Mouse (Mus musculus): ENCODE measurements around the gene Tnfrsf9. TPM values are rescaled to one million over a fixed set of nuclear protein-coding genes. Genes with fewer than 3 reads are reported as not detected.

Tnfrsf9 gene
- polyA plus RNA-seq (2014; fragmentation: Illumina TruSeq; extraction: RNeasy Lipid Tissue Mini Kit (QIAGEN cat#74804); ENCODE audit: low replicate concordance), result 0.63 TPM

DNA sequence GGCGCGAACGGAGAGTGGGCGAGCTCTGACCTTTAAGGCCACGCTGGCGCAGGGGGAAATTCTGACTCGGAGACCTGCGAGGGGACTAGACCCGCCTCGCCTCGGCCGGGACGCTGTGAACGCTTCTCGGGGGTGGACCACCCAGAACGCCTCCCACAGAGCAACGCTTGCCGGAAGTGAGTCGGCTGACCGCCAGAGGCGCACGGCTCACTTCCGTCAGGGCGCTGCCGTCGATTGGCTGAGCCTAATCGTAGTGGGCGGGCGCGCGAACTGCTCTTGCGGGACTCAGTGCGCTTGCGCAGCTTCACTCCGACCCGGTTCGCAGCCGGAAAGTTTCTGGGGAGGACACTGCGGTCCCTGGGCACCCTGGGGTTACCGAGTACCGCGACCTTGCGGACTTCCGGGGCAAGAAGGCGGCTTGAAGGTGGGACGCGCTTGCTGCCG, at the start of gene Tnfrsf9, which contains the start of gene Park7:
Gene Tnfrsf9, plus strand, starts transcription at position 273 of the 444 bp plus-strand sequence.
Gene Park7, minus strand, starts transcription at position 148 of the 444 bp plus-strand sequence.

Other genes with a start within 250 kb of the Tnfrsf9 start
- gene Errfi1, start 60.6 kb upstream of the Tnfrsf9 start, polyA plus RNA-seq (2014; fragmentation: Illumina TruSeq; extraction: RNeasy Lipid Tissue Mini Kit (QIAGEN cat#74804); ENCODE audit: low replicate concordance), result 73.2 TPM
- gene Park7, start 125 bp upstream of the Tnfrsf9 start, polyA plus RNA-seq (2014; fragmentation: Illumina TruSeq; extraction: RNeasy Lipid Tissue Mini Kit (QIAGEN cat#74804); ENCODE audit: low replicate concordance), result 7.6 TPM
- not detected for gene Uts2, start 82.5 kb downstream of the Tnfrsf9 start, polyA plus RNA-seq (2014; fragmentation: Illumina TruSeq; extraction: RNeasy Lipid Tissue Mini Kit (QIAGEN cat#74804); ENCODE audit: low replicate concordance)
- gene Per3, start 130.1 kb downstream of the Tnfrsf9 start, polyA plus RNA-seq (2014; fragmentation: Illumina TruSeq; extraction: RNeasy Lipid Tissue Mini Kit (QIAGEN cat#74804); ENCODE audit: low replicate concordance), result 2.4 TPM
- gene Vamp3, start 143.4 kb downstream of the Tnfrsf9 start, polyA plus RNA-seq (2014; fragmentation: Illumina TruSeq; extraction: RNeasy Lipid Tissue Mini Kit (QIAGEN cat#74804); ENCODE audit: low replicate concordance), result 269 TPM
- not detected for gene Gm13090, start 175.0 kb downstream of the Tnfrsf9 start, polyA plus RNA-seq (2014; fragmentation: Illumina TruSeq; extraction: RNeasy Lipid Tissue Mini Kit (QIAGEN cat#74804); ENCODE audit: low replicate concordance)